Mouse (Mus musculus): ENCODE measurements around the gene Deup1. TPM values are rescaled to one million over a fixed set of nuclear protein-coding genes. Genes with fewer than 3 reads are reported as not detected.
"Not testable (repeated sequence)": the region's sequence is repeated elsewhere in the genome, so short reads cannot be mapped to it uniquely, and the experiment has no call there.

Gene Deup1
- total RNA-seq, 2 experiments from 2014 or later = not detected

DNA sequence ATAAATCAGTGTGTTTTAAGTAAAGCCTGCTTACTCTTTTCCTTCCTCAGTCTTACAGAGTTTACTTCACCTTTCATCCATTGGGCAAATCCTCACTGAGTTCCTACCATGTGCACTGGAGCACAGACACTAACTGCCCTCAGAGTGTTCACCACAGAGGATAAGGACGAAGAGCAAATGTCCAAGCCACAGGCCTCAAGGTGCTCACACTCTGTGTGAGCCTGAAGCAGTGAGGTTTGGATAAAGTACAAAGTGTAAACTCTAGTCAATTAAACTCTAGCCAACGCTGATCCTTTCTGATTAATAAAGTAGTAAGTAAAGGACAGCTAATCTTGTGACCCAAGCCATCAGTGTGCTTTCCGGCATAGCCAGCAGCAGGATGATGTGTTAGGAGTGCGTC, 33.6 kb downstream of the Deup1 start:
- ATAC-seq (replicated peaks; ENCODE audit: poor library complexity) = no peak

DNA sequence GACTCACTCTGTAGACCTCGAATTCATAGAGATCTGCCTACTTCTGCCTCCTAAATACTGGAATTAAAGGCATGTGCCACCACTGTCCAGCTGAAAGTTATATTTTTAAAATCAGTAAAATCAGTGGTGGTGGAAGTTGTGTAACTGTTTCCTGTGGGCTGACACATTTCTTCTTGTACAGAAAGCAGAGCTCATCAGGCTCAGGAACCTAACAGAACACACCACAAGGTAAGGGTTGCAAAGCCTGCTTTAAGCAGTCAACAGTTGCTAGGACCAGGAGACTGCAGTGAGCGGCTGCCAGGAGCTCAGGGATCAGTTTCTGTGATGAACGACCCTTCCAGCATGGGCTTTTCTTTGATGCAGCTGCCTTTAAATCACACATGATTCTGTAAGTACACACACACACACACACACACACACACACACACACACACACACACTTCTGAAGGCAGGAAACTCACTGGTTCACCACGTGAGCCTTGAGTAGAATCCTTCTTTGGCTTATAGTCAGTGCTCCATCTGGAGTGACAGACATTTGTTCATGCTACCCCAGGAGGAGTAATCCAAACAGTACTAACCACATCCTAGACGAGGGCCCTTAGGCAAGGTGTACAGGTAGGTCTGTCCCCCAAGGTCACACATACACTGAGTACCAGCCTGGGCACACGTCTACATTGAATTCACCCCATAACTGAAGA, 40.4 kb downstream of the Deup1 start:
- peak; percentile 66 for ATAC-seq (replicated peaks; ENCODE audit: poor library complexity)

GRCm38 (mm10) chr9:15585956-15586355, 41.8 kb downstream of the Deup1 start:
- no peak for ATAC-seq (replicated peaks; ENCODE audit: poor library complexity)

- ATAC-seq (replicated peaks; ENCODE audit: poor library complexity) = no peak
Measured at GRCm38 (mm10) chr9:15584209-15584608, 43.5 kb downstream of the Deup1 start.

- no peak for ATAC-seq (replicated peaks; ENCODE audit: poor library complexity)
Measured at GRCm38 (mm10) chr9:15582026-15582425, 45.7 kb downstream of the Deup1 start.

DNA sequence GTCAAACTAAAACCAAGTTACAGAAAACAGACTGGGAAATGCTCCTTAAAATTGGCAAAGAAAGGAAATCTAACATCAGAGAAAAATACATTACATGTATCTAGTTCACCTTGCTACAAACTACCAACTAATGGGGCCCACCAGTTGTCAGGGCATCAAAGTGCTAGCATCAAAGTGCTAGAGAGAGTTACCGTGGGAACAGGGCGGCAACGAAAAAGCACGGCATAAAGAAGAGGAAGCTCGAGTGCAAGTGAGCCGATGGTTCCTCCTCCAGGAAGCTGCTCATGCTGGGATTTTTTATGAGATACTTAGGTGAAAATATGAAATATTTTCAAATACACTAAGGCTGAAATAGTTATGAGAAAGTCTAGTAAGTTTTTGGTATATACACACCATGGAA, 47.6 kb downstream of the Deup1 start:
- ATAC-seq (replicated peaks; ENCODE audit: poor library complexity) = no peak

GRCm38 (mm10) chr9:15578946-15579345, 48.8 kb downstream of the Deup1 start:
- ATAC-seq (replicated peaks; ENCODE audit: poor library complexity) = no peak

- ATAC-seq (replicated peaks; ENCODE audit: poor library complexity) = no peak
Measured at GRCm38 (mm10) chr9:15578427-15578826, 49.3 kb downstream of the Deup1 start.

DNA sequence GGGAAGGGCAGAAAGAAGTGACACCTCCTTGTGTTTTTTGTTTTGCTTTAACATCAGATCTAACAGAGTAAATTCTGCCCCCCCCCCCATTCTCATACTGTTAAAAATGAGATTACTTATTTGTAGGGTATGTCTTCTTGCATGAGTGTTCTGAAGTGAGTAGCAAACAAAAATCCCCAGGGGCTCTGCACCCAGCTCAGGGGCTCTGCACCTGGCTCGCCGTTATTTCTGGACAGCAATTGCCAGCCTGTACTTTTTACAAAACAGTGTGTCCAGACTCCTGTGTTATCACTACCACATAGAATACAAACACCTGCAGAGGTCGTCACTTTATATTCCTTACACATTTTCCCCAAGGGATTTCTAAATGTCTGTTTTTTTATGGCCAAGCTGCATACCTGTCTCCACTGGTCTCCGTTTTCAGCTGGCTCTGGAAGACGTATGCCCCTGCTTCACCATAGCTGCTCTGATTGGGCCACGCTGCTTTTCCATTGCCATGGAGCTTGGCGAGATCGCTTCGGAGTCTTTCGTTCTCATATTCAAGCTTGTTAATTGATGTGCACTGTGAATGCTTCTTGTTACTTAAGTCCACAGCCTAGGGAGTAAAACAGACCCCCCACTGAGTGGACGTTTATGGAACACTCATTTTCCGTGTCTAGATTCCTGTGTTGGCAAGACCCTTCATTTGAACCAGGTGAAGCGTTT, 52.8 kb downstream of the Deup1 start:
- no peak for ATAC-seq (replicated peaks; ENCODE audit: poor library complexity)

- no peak for ATAC-seq (replicated peaks; ENCODE audit: poor library complexity)
Measured at GRCm38 (mm10) chr9:15562353-15562752, 65.4 kb downstream of the Deup1 start.

- ATAC-seq (replicated peaks; ENCODE audit: poor library complexity) = no peak
Measured at GRCm38 (mm10) chr9:15560451-15560850, 67.3 kb downstream of the Deup1 start.

GRCm38 (mm10) chr9:15553322-15553721, 74.4 kb downstream of the Deup1 start:
- ATAC-seq (replicated peaks; ENCODE audit: poor library complexity) = no peak

- ATAC-seq (replicated peaks; ENCODE audit: poor library complexity) = no peak
Measured at GRCm38 (mm10) chr9:15551933-15552851, 75.5 kb downstream of the Deup1 start.

- not testable (repeated sequence) for ATAC-seq (replicated peaks; ENCODE audit: poor library complexity)
Measured at GRCm38 (mm10) chr9:15551073-15551472, 76.7 kb downstream of the Deup1 start.

DNA sequence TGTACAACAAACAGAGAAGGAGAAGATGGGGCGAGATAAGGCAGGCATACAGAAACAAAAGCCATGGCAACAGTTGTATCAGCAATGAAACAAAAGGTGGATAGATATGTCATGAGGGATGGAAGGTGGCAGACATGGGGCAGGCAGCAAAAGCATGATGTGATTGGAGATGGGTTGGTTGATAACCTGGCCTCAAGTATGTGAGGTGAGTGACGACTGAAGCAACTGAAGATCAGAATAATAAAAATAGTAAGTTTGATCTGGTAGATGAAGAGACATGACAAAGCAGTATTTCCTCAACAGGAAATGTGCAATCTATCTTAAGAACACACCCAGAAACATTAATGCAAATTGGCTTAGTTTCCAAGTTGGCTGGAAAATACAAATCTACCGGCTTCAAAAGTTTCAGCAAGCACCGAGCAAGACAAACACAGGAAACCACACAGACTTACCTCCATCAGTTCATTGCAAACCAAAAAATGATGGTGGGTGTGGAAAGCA, 77.2 kb downstream of the Deup1 start:
- peak; percentile 42 for ATAC-seq (replicated peaks; ENCODE audit: poor library complexity)

DNA sequence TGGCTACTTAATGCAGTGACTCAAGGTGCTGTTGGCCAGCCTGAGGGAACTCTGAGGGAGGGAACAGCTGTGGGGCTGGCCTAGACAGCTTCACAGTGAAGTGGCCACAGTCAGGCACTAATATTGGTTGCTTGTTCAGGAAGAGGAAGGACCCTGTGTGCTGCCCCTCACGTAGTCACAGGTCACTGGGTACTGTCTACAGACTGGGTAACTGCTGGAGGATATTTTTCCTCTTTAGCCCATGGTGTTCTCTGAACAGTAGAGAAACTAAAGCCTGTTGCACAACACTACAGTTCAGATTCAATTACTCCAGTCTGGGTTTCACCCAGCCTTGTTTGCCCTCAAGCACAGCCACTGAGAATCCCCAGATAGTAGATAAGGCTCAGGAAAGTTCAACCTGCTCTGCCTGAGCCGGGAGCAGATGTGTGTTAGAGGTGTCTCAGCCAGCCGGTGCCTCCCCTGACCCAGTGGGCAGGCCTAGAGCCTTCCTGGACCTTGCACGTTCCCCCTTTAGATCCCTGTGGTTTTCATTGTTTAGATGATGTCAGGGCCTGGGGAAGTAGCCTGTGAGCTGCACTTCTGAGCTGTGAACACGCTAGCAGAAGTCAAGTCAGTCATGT, 85.9 kb downstream of the Deup1 start:
- peak; percentile 71 for ATAC-seq (replicated peaks; ENCODE audit: poor library complexity)

GRCm38 (mm10) chr9:15538979-15539533, 88.7 kb downstream of the Deup1 start:
- peak; percentile 9; the same call in 1 of the 2 replicates for ATAC-seq (replicated peaks; ENCODE audit: poor library complexity)

DNA sequence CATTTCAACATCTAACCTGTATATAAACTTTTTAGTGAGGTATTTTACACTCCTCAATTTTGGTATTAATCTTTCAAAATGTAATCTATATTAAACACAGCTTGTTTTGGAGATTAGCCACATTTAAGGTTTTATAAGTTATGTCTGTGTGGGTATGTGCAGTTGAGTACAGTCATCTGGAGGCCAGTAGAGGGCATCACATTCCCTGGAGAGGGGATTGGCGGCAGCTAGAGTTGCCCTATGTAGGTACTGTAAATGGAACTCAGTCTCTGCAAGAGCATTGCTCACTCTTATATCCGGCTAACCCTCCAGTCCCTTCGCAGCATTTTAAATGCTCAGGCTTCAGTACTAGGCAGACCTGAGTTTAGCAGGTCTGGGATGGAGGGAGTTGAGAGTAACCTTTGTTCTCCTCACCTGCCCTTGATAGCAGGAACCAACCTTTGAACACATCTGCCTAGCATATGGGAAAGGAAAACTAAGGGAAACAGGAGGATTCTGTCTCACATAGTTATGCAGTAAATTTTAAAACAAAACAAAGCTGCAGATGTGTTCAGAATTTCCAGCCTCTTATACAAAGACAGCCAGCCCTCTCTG, 90.2 kb downstream of the Deup1 start:
- ATAC-seq (replicated peaks; ENCODE audit: poor library complexity) = no peak

- ATAC-seq (replicated peaks; ENCODE audit: poor library complexity) = no peak
Measured at GRCm38 (mm10) chr9:15536861-15537426, 90.8 kb downstream of the Deup1 start.

DNA sequence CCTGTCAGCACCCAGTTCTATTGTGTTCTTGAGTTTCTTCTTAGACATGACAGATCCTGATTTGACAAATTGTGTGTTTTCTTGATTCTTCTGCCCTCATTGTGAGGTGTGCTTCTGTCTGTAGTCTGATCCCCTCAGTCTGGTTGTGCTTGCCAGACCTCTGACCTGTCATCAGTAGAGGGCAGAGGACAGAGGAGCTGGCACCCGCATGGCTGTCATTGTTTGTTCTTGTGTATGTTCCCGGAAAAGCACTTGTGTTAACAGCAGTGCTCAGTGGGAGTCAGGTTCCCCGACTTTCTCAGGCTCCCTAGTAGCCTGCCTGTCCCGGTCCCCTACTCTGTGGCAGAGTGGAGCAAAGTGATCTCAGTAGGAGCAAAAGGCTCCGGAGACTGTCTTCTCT, 92.3 kb downstream of the Deup1 start:
- ATAC-seq (replicated peaks; ENCODE audit: poor library complexity) = no peak
